Mouse (Mus musculus): Measurements from ENCODE around the gene Ero1l.

Ero1l gene

DNA sequence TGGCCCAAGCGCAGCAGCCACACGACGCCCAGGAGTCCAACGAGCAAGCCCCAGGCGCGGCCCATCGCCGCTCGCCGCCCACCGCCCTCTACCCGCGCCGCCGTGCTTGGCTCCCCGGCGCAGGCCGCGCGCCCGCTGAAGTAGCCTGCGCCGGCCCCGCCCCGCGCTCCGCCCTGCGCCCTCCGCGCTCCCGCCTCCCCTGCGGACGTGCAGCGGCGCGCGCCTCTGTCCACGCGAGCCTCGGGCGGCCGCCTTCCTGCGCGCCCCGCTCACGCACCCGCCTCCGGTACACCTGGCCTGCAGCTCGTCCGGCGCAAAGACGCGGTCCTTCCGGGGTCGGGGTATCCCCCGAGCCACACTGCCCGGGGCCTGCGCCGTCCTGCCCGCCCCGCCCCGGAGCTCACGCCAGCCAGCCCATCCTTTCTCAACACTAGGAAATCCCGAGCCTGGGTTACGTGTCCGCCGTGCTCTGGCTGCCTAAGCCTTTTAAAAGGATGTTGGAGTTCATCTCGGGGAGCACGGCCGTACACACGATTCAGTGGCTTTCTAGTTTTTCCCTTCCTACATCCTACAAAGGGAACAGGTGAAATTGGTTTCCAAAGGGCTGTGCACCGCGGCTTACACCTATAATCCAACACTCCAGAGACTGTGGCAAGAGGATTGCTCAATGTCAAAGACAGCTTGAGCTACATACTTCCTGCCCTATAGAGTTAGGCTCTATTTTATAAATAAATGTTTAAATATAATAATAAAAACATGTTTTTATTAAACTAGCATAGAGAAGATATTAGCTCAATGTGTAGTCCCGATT is at the start of gene Ero1l:
Gene Ero1l (minus strand): TSS at position 346 of the 811 bp plus-strand sequence.
- DNase-seq (ENCODE audit: low spot score), result peak; percentile 34

DNA sequence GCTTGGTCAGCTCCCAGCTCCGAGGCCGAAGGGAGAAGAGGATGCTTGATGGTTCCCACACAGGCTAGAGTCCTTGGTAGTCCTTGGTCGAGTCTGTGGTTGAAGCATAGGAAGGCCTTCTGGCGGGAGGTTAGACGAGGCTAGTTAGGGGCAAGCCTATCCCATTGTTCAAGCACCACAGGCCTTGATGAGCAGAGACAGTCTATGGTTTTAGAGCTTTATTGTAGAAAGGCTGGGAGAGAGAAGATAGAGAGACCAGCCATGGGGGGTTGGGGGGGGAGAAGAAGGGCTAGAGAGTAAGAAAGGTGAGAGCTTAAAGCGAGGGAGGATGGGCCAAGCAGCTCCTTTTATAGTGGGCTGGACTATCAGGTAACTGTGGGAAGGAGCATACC is 46.6 kb upstream of the Ero1l start:
- DNase-seq (ENCODE audit: low spot score), result no peak

DNA sequence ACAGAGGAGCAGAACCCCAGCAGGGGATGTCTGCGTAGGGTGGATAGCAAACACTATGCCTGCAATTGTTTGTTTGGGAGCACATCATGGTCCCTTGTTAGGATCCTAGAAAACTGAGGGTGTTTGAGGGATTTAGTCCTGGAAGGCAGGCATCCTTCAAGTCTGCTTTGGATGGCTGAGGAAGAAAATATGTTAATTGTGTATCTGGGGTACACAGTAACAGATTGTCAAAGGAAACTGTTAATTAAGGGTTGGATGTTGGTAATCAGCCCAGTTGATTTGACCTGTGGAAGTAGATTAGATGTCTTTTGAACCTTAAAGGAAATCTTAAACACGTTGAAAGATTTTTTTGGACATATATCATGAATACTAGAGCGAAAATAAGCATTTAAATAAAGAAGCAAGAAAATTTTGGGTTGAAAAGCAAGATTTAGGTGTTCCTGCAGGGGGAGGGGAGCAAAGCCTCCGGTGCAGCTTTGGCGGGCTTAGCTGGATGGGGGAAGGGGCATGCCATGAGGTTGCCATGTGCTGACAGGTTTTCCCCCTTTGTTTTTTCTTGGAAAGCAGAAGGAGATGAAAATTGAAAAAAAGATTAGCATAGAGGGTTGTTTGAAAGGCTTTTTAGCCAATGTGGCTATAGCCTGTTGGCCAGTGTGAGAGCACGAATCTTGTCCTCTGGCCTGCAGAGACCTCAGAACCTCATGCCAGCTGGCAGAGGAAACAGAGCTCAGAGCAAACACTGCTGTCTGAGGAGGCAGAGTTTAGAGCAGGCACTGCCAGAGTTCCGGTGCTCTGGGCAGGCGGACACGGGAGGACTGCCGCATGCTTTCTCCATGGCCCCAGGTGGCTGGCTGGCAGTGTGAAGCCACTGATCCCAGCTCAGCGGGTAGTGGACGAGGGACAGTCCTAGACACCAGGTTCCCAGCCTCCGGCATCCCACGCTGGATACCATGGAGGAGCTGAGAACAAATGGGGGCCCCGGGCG is 45.9 kb upstream of the Ero1l start:
- no peak for DNase-seq (ENCODE audit: low spot score)

DNA sequence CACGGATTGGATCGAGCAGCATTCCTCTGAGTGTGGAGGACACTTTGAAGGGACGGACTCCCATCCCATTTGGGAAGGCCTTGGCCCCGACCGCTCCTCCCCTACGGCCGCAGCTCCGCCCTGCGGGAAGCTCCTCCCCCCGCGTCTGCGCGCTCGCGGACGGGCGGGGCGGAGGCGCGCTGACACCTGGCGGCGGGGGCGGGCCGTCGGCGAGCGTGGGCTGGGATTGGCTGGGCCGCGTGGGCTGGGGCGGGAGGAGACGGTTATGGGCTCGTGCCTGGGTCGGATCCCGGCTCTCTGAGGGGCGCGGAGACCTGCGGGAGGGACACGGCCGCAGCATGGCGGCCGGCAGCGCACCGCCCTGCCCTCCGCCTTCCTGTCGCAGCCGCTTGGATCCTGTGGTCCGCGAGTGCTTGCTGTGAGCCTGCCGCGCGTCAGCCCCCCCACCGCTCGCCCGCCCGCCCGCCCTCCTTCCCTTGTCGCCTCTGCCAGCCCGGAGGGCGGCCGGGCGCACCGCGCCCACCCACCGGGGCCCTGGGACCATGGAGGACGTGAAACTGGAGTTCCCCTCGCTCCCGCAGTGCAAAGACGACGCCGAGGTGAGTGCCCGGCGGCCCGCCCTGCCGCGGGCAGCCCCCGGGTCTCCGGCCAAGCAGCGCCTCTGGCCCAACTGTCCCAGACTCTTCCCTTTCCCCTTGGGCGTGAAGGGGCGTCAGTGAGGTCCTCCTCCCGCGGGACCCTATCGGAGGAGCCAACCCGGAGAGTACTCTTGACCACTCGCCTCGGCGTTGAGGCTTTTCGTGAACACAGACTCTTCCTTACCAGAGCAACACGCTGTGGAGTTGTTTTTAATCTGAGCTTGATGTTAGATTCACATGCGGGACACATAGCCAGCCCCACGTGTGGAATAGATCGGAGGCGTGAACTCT is 32.6 kb upstream of the Ero1l start, which contains the start of gene Styx:
Gene Styx (plus strand): TSS at position 163 of the 929 bp plus-strand sequence.
- DNase-seq (ENCODE audit: low spot score), result peak; percentile 91

DNA sequence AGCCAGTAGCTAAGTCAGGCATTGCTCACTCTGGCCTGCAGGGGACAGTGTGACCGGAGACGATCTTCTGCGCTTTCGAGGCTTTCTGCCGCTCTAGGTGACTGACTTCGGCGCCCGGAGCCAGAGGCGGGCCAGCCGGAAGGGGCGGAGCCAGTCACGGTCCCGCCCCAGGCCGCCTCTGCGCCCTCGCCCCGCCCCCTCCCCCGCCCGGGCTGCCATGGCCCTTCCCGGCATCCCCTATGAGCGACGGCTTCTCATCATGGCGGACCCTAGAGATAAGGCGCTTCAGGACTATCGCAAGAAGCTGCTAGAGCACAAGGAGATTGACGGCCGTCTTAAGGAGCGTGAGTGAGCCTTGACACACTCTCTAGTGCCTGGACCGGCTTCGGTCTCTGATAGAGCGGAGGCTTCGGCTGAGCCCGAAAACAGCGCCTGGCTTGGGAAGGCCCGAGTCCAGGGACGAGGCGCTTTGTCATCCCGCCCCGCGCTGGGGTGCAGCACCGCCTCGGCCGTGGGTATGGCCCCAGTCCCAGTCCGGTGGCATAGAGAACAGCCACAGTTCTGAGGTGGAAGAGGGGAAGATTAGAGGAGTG is 11.1 kb upstream of the Ero1l start, which contains the start of gene Psmc6:
Gene Psmc6 (plus strand): TSS at position 200 of the 593 bp plus-strand sequence.
- DNase-seq (ENCODE audit: low spot score), result peak; percentile 60

DNA sequence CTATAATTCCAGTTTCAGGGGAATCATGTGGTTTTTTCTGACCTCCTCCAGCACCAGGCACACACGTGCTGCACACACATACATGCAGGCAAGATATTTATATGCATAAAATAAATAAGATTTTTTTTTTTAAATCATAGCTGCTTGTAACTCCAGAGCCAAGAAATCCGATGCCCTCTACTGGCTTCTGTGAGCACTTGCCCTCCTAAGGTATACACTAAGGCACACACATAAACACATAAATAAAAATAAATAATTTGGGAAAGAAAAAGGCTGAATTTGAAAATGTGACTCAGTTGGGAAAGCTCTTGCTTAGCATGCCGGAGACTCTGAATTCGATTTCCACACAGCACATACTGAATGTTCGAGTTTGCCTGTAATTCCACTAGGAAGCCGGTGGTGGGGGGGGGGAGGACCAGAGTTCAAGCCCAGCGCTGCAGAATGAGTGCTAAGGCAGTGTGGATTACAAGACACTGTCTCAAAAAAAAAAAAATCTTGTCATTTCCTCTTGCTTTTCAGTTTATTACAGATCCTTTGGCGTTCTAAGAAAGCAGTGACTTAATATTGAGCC is 10.5 kb upstream of the Ero1l start:
- no peak for DNase-seq (ENCODE audit: low spot score)

DNA sequence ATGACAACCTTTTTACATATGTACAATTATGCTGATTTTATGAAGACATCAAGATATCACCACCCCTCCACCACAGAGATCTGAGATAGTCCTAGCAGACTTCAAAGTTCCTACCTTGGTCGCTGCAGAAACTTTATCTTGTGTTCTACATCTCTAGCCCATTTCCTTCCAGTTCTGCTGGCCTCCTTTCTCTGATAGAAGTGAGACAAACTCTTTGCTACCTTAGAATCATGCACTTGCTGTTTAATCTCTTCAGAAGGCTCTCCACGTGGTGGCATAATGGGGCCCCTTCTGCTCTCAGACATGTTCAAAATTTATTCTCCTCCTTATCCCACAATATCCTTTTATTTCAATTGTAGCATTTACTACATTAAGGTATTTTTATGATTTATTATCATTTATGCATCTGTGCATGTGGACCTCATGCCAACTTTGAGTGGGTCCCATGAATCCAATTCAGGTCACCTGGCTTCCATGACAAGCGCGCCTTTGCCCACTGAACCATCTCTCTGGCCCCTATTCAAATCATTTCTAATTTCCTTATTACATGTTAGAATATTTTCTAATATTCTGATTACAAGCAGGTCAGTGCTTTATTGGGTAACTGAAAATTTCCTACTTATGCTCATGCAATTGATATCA is 9.6 kb upstream of the Ero1l start:
- no peak for DNase-seq (ENCODE audit: low spot score)

DNA sequence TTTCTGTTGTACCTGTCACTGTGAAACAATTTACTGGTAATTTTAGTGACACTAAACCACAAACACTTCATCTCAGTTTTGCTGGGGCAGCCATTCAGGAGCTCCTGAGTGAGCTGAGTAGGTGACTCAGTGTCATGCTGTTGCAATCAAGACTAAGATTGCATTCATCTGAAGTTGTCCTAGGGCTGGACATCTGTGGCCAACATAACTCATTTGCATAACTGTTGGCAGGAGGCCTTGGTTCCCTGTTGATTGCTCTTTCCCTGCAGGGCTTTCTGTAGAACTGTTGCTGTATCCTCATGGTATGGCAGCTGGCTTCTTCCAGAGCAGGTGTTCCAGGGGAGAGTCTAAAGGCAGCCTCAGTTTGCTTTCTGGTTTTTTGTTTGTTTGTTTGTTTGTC is 6.9 kb upstream of the Ero1l start:
- no peak for DNase-seq (ENCODE audit: low spot score)

DNA sequence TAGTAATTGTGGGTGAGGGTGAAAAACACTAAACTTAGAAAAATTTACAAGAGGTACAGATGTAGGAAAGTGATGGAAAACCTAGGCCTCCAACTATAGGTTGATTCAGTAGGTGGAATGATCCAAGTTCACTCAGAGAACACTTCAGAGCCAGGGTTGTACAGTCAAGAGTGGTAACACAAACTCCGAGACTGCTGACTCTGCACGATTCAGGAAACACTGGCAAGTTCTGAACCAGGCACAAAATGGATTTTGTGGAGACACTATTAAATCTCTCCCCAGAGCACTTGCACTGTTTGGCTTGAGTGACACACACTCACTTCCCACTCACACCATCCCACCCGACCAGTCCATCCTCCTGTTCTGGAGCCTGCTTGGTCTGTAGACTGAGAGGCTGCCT is 4.7 kb upstream of the Ero1l start:
- DNase-seq (ENCODE audit: low spot score), result no peak

DNA sequence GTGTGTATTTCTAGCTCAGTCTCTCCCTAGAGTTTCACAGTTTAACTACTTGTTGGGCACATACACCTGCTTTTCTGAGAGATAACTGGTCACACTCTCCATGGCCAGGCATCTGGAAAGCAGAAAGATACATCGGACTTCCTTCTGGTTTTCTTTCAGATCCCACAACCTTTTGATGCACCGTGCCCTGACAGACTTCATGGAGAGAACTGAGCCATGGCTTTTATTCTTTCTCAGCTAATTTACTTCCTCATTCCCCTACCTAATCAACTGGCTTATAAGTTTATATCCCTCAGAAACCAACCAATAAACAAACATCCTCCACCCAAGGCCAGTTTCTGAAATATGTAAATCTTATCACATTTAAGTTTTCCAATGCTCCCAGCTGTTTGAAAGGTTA is 3.9 kb upstream of the Ero1l start:
- DNase-seq (ENCODE audit: low spot score), result no peak

DNA sequence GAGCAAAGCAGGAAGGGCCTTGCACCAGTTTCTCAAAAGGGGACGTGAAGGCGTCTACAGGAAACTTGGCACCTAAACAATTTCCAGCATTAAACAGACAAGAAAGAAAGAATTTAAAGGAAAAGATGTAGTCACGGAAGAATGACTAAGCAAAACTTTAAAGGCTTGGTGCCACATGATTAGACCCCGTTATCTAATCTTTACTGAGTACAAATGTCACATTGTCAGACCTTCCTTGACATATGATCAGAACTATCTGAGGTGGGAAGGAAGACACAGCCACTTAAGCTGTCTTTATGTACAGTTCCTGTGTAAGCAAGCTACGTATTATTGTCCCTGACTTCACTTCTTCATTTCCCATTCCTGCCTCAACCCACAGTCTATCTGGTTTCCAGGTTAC is 3.1 kb upstream of the Ero1l start:
- no peak for DNase-seq (ENCODE audit: low spot score)

DNA sequence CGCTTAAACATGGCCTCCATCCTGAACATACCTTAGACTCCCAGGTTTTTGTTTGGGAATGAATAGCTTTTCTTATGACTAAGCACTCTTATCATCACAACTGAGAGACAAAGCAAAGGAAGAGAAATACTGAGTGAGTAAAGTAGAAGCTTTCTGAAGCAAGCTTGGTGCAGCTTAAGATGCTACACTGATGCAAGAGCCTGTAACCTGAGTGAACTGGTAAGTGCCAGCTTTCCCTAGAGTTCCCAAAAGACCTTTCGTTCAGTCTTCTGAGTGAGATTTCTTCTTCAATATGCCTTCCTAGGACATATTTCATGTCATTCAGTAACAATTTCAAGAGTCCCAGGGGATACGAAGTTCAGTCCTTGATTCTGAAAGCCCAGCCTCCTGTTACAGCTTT is 2.5 kb upstream of the Ero1l start:
- no peak for DNase-seq (ENCODE audit: low spot score)

DNA sequence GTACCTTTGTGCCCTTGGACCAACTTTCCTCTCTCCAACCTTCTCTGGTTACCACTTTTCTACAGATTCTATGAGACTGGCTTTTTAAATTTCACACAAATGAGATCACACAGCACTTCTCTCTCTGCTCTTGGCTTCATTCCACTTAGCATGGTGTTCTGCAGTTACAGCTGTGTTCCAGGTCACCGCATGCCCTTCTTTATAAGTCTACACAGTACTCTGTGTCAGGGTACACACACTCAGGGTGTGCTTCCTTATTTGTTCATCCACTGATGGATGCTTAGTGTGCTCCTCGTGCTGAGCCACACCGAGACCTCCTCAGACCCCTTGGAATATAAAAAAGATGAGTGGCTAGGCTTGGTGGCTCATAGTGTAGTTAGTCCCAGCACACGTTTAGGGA is 1.5 kb upstream of the Ero1l start:
- no peak for DNase-seq (ENCODE audit: low spot score)

DNA sequence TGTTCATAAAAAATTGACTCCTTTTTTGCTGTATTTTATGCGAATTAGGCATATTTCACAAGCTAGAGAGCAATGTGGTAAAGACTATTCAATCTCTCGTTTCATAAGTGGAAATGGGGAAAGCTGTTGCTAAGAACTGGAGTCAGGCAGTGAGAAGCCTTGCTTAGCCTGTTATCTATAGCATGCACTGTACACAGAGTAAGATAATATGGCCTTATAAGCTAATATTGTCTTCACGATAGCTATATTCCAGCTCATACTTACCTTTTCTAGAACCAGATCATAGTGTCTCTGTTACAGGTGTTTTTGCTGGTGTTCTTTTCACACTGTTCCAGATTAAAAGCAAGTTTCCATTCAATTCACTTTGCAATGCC is 653 bp upstream of the Ero1l start:
- no peak for DNase-seq (ENCODE audit: low spot score)

DNA sequence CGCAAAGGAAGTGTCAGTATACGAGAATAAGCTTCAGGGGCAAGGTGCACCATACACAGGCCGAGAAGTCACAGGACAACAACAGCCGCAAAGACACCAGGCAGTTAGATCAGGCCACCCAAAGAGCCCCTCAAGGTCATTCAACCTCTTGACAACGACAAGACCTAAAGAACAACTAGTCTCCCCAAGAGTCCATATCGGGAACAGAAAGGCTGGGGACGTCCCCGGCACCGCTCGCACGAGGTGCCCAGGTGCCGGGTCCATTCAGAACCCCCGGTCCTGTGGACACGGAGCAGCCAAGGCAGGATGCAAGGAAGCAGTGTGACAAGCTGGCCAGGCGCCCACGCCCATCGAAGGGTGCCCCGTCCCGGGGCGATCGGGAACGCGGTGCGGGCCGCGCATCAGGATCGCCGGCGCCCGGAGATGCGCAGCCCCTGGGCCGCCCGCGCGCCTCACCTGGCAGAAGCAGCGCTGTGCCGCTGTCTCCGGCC is 605 bp downstream of the Ero1l start:
- DNase-seq (ENCODE audit: low spot score), result no peak

DNA sequence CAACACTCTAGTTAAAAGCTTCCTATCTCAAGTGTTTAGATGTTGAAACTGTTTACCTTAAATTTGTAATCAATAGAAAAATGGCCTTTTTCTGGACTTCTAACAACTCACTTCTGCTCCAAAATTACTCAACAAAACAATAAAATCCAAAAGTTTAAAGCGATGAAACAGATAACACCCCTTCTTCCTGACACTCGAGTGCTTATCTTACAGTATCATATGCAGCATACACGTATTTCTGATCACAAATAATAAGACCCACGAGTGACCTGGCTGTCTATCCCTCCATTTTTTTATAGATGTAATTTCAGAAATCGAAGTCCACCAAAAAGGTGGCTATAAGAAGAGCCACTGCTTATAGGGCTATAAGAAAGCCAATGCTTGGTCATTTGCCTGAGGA is 1.6 kb downstream of the Ero1l start:
- no peak for DNase-seq (ENCODE audit: low spot score)

DNA sequence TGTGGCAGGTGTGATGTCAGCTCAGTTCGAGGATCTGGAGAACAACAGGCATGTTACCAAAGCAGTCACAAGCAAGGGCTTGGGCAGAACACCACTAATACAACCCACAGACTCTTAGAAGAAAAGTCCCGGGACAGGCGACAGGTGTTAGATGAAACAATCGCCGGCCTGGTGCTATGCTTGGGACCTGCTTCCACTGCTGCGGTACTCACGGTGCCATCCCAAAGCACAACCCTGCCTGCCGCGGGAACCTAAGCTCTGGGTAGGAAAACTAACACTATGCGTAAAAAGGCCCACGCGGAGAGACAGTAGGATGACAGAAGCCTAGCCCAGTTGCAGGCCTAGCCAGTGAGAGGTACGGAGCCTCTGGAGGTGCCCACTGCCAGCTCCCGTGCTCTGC is 8.5 kb downstream of the Ero1l start:
- no peak for DNase-seq (ENCODE audit: low spot score)

DNA sequence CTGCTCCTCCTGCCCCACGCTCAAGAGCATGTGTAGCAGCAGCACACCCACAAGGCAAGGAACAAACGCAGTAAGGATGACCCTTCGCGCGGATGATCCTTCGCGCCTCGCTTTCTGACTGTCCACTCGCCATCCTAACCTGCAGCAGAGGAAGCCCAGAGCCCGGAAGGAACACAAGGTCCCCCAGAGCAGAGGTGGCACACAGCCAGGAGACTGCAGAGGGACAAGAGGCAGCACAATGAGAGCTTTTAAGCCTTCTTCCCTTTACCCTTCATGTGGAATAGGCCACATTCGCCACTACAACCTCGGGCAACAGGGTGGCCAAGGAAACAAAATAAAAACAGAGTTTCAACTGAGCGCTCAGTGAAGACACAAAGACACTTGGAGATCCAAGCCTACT is 8.9 kb downstream of the Ero1l start:
- DNase-seq (ENCODE audit: low spot score), result no peak

DNA sequence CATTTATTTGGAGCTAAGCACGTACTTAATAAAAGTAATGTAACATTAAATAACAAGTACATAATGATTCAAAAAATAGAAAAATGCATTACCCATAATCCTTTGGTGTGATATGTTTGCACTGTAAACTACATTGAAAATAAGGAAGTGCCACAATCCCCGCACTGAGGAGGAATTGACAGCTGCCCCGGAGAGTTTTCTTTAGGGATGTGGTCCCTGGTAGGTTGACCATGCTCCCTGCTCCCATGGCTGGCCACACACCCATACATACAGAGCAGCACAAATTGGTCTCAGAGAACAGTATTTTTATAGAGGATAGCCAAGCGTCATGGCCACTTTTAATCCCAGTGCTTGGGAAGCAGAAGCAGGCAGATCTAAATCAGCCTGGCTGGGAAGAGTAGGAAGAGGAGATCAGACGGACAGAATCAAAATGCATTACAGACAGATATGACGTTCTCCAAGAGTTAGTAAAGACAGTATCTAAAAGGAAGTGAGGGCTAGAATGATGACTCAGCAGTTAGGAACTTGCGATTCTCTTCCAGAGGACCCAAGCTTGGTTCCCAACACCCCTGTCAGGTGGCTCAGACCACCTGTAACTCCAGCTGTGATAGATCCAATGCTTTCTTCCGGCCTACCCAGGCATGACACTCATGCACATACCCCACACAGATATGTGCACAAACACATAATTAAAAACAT is 10.8 kb downstream of the Ero1l start:
- no peak for DNase-seq (ENCODE audit: low spot score)

DNA sequence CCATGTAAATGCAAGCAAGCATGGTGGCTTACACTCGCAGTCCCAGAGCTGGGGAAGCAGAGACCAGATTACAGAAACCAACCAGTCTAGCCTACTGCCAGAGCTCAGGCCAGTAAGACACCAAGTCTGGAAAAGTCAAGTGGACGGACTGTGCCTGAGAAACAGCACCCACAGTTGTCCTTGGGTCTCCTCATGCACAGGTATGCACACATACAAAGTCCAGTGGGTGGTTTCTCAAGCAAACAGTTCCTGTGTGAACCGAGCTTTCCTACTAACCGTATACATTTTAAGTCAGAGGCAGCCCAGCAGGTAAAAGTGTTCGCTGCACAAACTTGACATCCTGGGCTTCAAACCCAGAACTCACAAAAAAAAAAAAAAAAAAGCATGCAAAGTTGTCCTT is 12.7 kb downstream of the Ero1l start:
- DNase-seq (ENCODE audit: low spot score), result no peak

All from urinary bladder, postnatal 10 days (tissue).